Mouse (Mus musculus) adrenal gland, postnatal 25 days (tissue): ENCODE results near the gene Zfy1. TPM values are rescaled to one million over a fixed set of nuclear protein-coding genes. Genes with fewer than 3 reads are reported as not detected.
"Not testable (repeated sequence)": the region's sequence is repeated elsewhere in the genome, so short reads cannot be mapped to it uniquely, and the experiment has no call there.

Source experiments
- DNase-seq: peaks from one replicate; pipeline ENCODE4 v3.0.0; 2021; ENCODE audit warnings: mixed read lengths
- long read RNA-seq: library from polyadenylated mRNA; stranded (forward); transcript quantifications from one replicate; pipeline ENCODE4 v2.0.0, GENCODE M21; 2021
- total RNA-seq: library from RNA; stranded (reverse); gene quantifications from 2 replicates; pipeline ENCODE4 v1.2.3, GENCODE M21; 2021

Gene Zfy1
- not detected in 2 replicates for total RNA-seq
- long read RNA-seq = 0 reads

DNA sequence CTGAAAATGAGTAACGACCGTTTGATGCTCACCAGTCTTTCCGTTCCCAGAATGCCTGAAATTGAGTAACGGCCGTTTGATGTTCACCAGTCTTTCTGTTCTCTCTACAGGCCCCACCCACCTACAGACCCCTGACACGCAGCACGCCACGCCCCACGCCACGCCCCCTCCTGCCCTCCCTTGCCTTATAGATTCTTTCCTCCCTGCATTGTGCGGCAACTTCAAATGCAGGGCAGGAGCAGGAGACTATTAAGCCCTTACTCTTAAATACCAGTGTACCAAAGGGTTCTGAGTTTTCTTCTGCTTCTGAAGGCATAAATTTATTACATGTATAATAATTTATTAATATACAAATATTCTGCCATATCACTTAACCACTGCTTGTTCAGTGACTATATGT is at the start of gene Zfy1:
Gene Zfy1, minus strand, starts transcription at position 101 of the 400 bp plus-strand sequence.
- DNase-seq = not testable (repeated sequence)

- DNase-seq = no peak
Measured at GRCm38 (mm10) chrY:818396-818795, 21.2 kb upstream of the Zfy1 start, which contains the start of gene Uba1y. Gene Uba1y, plus strand, starts transcription at chrY:818649.

- peak; percentile 43 for DNase-seq
Measured at GRCm38 (mm10) chrY:808991-809661, 11.9 kb upstream of the Zfy1 start.

Other genes starting within 250 kb of the Zfy1 start
- gene Uba1y, start 21.2 kb upstream of the Zfy1 start, total RNA-seq = not detected in 2 replicates
- gene Kdm5d, start 100.4 kb upstream of the Zfy1 start, total RNA-seq = not detected in 2 replicates
- not detected in 2 replicates for gene Eif2s3y, start 213.1 kb upstream of the Zfy1 start, total RNA-seq